Mouse (Mus musculus): ENCODE results near the gene Atg16l1. TPM values are rescaled to one million over a fixed set of nuclear protein-coding genes. Genes with fewer than 3 reads are reported as not detected.
A peak's percentile ranks its signal among the peaks of the same experiment; 100 is the strongest.

Gene Atg16l1
- 65.4 and 74.5 TPM in 2 replicates for polyA plus RNA-seq (2015; fragmentation: Nextera tagmentation; extraction: Ambion mirVana)

DNA sequence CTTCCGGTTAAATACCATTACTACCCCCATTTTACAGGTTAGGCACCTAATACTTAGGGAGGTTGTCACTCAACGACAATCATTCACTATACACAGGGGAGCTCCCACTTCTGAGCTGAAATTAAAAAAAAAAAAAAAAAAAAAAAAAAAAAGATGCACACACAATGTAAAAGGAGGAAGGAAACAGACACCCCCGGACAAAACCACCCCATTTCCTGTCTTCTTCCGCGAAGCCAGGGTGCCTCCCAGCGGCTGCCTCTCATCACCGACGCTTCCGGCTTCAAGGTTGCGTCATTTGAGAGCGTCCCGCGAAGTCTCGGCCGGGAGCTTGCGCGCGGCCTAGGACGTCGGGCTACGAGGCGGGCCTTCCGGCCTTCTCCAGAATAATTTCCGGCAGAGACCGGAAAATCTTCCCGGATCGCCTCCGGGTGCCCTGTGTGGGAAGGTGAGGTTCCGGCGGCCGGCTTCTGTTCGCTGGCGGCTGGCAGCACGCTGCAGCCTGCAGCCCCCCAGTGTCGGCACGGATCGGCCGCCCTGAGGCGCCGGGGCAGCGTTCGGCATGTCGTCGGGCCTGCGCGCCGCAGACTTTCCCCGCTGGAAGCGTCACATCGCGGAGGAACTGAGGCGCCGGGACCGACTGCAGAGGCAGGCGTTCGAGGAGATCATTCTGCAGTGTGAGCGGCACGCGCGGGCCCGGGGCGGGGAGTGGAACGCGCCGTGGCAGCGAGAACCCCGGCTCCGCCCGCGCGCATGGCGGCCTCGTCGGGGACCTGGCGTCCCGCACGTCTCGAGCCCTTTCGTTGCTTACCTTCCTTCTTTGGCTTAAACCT lies at the start of gene Atg16l1:
Gene Atg16l1 (plus strand): TSS at position 230 of the 830 bp plus-strand sequence.
- Histone ChIP-seq H3K36me3 (peaks cover 18% of the 10 kb centered on the region), H3K9ac (replicated peaks) (peak within 1 kb of the TSS; percentile 68), H3K27ac (replicated peaks) (peak within 1 kb of the TSS; percentile 89), H3K9me3 (replicated peaks) (no peaks in the 10 kb centered on the region), H3K4me3 (replicated peaks) (peak within 1 kb of the TSS; percentile 62), H3K4me2 (peak within 1 kb of the TSS; percentile 67), H3K4me1 (peaks cover 20% of the 10 kb centered on the region), H3K27me3 (replicated peaks) (0 out of 2 replicates have a peak, but pooled peaks cover 7% of the 10 kb centered on the region)
- under 1% methylated on average over 79 of the region's 79 CpGs for WGBS
- ATAC-seq (ENCODE audit: low FRiP score): peak; percentile 99

DNA sequence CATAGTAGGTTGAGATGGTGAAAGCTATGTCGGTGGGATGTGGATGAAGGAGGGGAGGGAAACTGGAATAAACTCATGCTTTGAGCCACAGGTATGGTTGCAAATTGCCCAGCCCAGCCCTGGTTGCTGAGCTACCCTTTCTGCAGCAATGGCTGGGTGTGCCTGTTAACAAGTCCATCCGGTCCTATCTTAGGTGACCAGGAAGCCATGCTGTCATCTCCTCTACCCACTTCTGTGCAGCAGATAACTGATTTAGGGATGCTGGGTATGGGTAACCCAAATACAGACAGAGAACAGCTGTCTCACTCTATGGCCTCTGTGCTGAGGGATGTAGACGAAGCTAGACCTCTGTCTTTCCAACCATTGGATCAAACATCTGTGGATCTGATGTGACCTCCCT lies 49.3 kb upstream of the Atg16l1 start:
- Histone ChIP-seq H3K36me3 (no peaks in the 10 kb centered on the region), H3K4me3 (replicated peaks) (no peak overlapping the region), H3K27ac (replicated peaks) (no peak overlapping the region), H3K9me3 (replicated peaks) (no peaks in the 10 kb centered on the region), H3K4me2 (no peak overlapping the region), H3K4me1 (no peaks in the 10 kb centered on the region), H3K27me3 (replicated peaks) (no peaks in the 10 kb centered on the region), H3K9ac (replicated peaks) (no peak overlapping the region)
- ATAC-seq (ENCODE audit: low FRiP score): no peak
- WGBS: 94% methylated on average over 3 of the region's 3 CpGs

DNA sequence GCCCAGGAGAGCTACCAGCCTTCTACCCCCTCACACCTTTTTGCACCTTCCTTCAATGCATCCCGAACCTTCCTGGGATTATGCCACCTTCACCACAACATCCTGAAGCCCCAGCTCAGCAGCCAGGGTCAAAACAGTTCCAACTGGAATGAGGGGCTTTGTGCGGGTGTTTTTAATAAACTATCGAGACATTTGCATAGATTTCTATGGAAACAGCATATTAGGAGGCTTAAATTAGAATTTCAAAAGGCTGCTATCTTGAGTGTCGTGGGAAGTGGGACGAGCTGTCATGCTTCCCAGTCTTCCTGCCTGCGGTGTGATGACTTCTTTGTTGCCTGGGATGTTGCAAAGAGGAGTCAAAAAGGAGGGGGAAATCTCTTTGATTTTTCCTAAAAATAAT lies 46.6 kb upstream of the Atg16l1 start:
- WGBS: 52% methylated on average over 6 of the region's 6 CpGs
- Histone ChIP-seq H3K4me2 (no peak overlapping the region), H3K4me3 (replicated peaks) (no peak overlapping the region), H3K4me1 (no peaks in the 10 kb centered on the region), H3K27me3 (replicated peaks) (no peaks in the 10 kb centered on the region), H3K36me3 (no peaks in the 10 kb centered on the region), H3K9ac (replicated peaks) (no peak overlapping the region), H3K27ac (replicated peaks) (no peak overlapping the region), H3K9me3 (replicated peaks) (no peaks in the 10 kb centered on the region)
- no peak for ATAC-seq (ENCODE audit: low FRiP score)

DNA sequence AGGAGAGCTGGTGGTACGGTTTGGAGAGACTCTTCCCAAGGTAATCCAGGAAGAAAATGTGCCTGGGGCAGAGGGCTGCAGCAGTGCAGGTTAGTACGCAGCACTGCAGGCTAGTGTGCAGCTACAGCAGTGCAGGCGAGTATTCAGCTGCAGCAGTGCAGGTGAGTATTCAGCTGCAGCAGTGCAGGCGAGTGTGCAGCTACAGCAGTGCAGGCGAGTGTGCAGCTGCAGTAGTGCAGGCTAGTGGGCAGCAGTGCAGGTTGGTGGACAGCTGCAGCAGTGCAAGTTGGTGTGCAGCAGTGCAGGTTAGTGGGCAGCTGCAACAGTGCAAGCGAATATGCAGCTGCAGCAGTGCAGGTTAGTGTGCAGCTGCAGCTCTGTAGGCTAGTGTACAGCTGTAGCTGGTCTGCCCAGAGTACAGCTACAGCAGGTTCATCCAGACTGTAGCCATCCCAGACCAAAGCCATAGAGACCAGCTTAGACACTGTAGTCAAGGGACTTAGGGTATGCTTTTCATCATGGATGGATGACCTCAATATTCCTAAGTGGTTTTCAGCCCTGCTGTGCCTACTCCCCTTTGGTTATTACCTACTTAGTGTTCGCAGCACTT lies 45.9 kb upstream of the Atg16l1 start:
- Histone ChIP-seq H3K36me3 (no peaks in the 10 kb centered on the region), H3K4me1 (no peaks in the 10 kb centered on the region), H3K9me3 (replicated peaks) (no peaks in the 10 kb centered on the region), H3K27ac (replicated peaks) (no peak overlapping the region), H3K4me3 (replicated peaks) (no peak overlapping the region), H3K4me2 (no peak overlapping the region), H3K27me3 (replicated peaks) (no peaks in the 10 kb centered on the region), H3K9ac (replicated peaks) (no peak overlapping the region)
- 83% methylated on average over 7 of the region's 7 CpGs for WGBS
- no peak for ATAC-seq (ENCODE audit: low FRiP score)

DNA sequence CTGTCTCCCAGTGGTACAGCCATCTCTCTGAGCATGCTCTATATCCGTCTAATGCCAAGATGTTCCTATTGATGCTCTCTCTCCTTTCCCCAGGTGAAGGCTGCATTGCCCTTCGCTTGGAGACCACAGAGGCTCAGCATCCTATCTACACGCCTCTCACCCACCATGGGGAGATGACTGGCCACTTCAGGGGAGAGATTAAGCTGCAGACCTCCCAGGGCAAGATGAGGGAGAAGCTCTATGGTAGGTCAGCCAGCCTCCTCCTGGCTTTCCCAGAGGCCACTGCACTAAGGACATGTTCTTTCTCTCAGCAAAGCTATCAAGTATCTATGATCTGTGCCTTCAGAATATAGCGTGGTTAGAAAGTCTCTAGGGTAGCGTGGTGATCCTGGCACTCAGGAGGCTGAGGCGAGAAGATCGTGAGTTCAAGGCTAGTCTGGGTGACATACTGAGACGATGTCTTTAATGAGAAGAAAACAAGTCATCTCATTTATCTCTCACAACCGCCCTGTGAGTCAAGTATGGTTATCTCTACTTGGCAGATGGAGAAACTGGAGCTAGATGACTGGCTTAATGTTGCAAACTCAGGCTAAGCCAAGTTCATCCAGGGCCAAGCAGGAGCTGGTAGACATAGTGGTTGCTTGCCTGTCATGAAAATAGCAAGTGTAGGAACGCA lies 43.6 kb upstream of the Atg16l1 start:
- Histone ChIP-seq H3K4me2 (no peak overlapping the region), H3K4me1 (no peaks in the 10 kb centered on the region), H3K27me3 (replicated peaks) (no peaks in the 10 kb centered on the region), H3K4me3 (replicated peaks) (no peak overlapping the region), H3K9ac (replicated peaks) (no peak overlapping the region), H3K27ac (replicated peaks) (no peak overlapping the region), H3K36me3 (no peaks in the 10 kb centered on the region), H3K9me3 (replicated peaks) (no peaks in the 10 kb centered on the region)
- no peak for ATAC-seq (ENCODE audit: low FRiP score)
- 92% methylated on average over 10 of the region's 10 CpGs for whole genome bisulfite sequencing

DNA sequence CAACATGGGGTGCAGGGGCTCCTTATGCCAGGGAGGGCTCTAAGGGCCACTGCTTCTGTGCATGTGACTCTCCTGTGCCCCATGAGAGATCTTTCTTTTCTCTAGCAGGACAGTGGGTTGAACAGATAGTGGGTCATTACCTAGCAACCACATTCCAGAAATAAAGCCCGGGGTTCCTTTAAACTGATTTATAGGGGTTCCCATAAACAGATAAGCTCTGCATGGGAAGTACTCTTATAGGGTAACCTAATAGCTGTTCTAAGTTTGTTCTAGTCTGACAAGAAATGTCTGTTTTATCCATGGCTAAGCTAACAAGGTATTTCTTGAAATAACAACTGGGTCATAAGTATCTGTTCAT lies 43.1 kb upstream of the Atg16l1 start:
- Histone ChIP-seq H3K27ac (replicated peaks) (no peak overlapping the region), H3K4me3 (replicated peaks) (no peak overlapping the region), H3K9ac (replicated peaks) (no peak overlapping the region), H3K9me3 (replicated peaks) (no peaks in the 10 kb centered on the region), H3K4me1 (no peaks in the 10 kb centered on the region), H3K4me2 (no peak overlapping the region), H3K27me3 (replicated peaks) (no peaks in the 10 kb centered on the region), H3K36me3 (no peaks in the 10 kb centered on the region)
- WGBS: 95% methylated on average over 1 of the region's 1 CpGs
- no peak for ATAC-seq (ENCODE audit: low FRiP score)

DNA sequence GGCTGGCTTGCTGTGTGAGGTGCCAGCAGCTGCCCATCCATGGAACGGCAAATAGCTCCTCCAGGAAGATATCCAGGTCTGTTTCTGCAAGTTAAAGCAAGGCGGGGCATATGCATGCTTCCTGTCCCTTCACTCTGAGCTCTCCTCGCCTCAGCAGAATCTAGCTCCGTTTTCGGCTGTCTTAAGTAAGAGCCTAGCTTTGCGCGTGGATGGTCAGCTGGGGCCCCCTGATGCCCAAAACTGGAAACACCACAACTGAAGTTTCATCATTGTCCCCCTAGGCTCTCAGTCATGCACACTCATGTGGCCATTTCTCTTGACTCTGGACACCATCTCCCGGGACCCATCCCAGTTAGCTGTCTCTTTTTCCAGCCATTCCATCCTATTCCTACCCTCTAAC lies 34.3 kb upstream of the Atg16l1 start:
- Histone ChIP-seq H3K27ac (replicated peaks) (no peak overlapping the region), H3K36me3 (no peaks in the 10 kb centered on the region), H3K9me3 (replicated peaks) (no peaks in the 10 kb centered on the region), H3K4me2 (no peak overlapping the region), H3K27me3 (replicated peaks) (no peaks in the 10 kb centered on the region; the same call in 1 of the 2 replicates), H3K4me3 (replicated peaks) (no peak overlapping the region), H3K4me1 (no peaks in the 10 kb centered on the region), H3K9ac (replicated peaks) (no peak overlapping the region)
- ATAC-seq (ENCODE audit: low FRiP score): peak; percentile 80
- WGBS: 40% methylated on average over 8 of the region's 8 CpGs

DNA sequence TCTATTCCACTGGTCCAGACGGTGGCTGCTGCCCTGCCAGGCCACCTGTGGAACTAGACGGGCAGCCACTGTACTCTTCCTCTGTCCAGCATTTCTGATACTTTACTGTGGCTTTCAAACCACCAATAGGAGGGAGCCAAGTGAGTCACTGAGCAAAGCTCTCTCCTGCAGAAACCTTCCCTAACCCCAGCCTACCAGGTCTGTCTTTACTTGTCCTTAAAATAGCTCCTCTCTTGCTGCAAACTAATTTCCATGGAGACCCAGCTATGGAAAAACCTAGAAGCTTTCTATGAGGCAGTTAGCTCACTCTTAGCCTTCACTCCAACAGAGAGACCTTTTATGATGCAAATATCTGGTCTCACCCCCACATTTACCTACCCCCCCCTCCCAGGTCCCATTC lies 33.6 kb upstream of the Atg16l1 start:
- no peaks in the 10 kb centered on the region; the same call in 1 of the 2 replicates for H3K27me3 ChIP-seq (replicated peaks)
- WGBS: 68% methylated on average over 2 of the region's 2 CpGs
- no peaks in the 10 kb centered on the region for H3K9me3 ChIP-seq (replicated peaks)
- ATAC-seq (ENCODE audit: low FRiP score): no peak
- H3K9ac ChIP-seq (replicated peaks): no peak overlapping the region
- H3K4me3 ChIP-seq (replicated peaks): no peak overlapping the region
- H3K4me1 ChIP-seq: no peaks in the 10 kb centered on the region
- no peak overlapping the region for H3K4me2 ChIP-seq
- no peak overlapping the region for H3K27ac ChIP-seq (replicated peaks)
- H3K36me3 ChIP-seq: no peaks in the 10 kb centered on the region

DNA sequence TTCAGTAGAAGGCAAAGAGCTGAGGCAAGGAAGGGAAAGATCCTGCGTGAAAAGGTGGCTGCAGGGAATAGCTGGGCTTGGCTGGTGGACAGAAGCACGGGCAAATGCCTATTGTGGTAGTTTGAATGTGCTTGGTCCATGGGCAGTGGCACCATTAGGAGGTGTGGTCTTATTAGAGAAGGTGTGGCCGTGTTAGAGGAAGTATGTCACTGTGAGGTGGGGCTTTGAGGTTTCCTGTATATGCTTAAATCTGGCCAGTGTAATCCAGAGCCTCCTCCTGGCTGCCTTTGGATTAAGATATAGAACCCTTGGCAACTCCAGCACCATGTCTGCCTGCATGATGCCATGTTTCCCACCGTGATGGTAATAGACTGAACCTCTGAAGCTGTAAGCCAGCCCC lies 32.3 kb upstream of the Atg16l1 start:
- Histone ChIP-seq H3K4me1 (no peaks in the 10 kb centered on the region), H3K36me3 (no peaks in the 10 kb centered on the region), H3K4me3 (replicated peaks) (no peak overlapping the region), H3K27ac (replicated peaks) (no peak overlapping the region), H3K4me2 (no peak overlapping the region), H3K27me3 (replicated peaks) (no peaks in the 10 kb centered on the region; the same call in 1 of the 2 replicates), H3K9me3 (replicated peaks) (no peaks in the 10 kb centered on the region), H3K9ac (replicated peaks) (no peak overlapping the region)
- 75% methylated on average over 4 of the region's 4 CpGs for WGBS
- ATAC-seq (ENCODE audit: low FRiP score): no peak

DNA sequence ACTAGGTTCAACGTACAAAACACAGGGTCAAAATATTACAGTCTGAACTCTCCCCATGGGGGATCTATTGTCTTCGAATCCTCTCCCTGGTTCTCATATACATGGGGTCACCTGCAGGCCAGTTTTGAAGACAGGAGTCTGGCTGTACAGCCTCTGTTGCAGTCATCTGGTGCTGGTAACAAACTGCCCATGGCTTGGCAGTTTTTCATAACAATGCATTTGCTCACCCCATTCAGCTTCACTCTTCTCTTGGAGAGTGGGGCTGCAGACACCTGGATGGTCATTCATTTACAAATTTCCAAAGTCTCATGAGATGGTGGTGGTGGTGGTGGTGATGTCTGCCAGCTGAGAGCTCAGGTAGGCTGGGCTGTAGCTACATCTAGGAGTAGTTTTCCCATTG lies 26.6 kb upstream of the Atg16l1 start:
- no peaks in the 10 kb centered on the region for H3K36me3 ChIP-seq
- no peaks in the 10 kb centered on the region for H3K9me3 ChIP-seq (replicated peaks)
- H3K4me2 ChIP-seq: no peak overlapping the region
- H3K27me3 ChIP-seq (replicated peaks): no peaks in the 10 kb centered on the region
- H3K27ac ChIP-seq (replicated peaks): no peak overlapping the region
- H3K4me3 ChIP-seq (replicated peaks): no peak overlapping the region
- no peak overlapping the region for H3K9ac ChIP-seq (replicated peaks)
- WGBS: 78% methylated on average over 2 of the region's 2 CpGs
- ATAC-seq (ENCODE audit: low FRiP score): no peak
- no peaks in the 10 kb centered on the region for H3K4me1 ChIP-seq

DNA sequence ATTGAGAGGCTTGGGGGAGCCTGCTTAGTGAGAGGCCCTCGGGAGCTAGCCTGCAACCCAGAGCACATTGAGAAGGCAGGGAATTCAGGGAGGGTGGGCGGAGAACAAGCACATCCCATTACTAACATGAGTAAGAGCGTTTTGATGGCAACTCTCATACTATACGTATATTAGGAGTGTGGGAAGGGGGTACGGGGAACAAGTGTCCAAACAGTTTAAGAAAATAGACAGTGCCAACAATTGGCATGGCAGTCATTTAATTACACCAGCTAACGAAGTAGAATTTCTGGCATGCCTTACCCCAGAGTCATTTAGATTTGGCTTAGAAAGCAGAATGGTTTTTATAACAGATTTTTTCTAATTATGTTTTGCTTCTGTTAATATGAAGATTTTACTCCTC lies 25.8 kb upstream of the Atg16l1 start:
- Histone ChIP-seq H3K9me3 (replicated peaks) (no peaks in the 10 kb centered on the region), H3K27ac (replicated peaks) (no peak overlapping the region), H3K4me1 (no peaks in the 10 kb centered on the region), H3K9ac (replicated peaks) (no peak overlapping the region), H3K27me3 (replicated peaks) (no peaks in the 10 kb centered on the region), H3K36me3 (no peaks in the 10 kb centered on the region), H3K4me3 (replicated peaks) (no peak overlapping the region), H3K4me2 (no peak overlapping the region)
- WGBS: 86% methylated on average over 6 of the region's 6 CpGs
- no peak for ATAC-seq (ENCODE audit: low FRiP score)

DNA sequence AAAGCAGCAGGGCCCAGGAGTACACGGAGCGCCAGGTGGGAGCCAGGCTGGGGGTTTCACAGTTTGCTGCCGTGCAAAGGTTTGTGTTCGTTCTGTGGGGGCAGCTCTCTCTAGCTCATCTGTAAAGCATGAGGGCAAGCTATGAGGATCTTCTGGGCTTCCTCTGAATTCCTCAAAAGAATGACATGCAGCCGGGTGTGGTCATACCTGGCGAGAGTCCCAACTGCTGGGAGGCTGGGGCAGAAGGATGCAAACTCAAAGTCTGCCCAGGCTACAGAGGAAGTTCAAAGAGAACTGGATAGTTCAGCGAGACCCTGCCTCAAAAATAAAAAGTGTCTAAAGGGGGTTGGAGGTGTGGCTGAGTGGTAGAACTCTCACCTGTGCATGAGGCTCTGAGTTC lies 25.4 kb upstream of the Atg16l1 start:
- no peak overlapping the region for H3K9ac ChIP-seq (replicated peaks)
- H3K9me3 ChIP-seq (replicated peaks): no peaks in the 10 kb centered on the region
- H3K4me1 ChIP-seq: no peaks in the 10 kb centered on the region
- no peak overlapping the region for H3K27ac ChIP-seq (replicated peaks)
- H3K27me3 ChIP-seq (replicated peaks): no peaks in the 10 kb centered on the region
- H3K36me3 ChIP-seq: no peaks in the 10 kb centered on the region
- ATAC-seq (ENCODE audit: low FRiP score): no peak
- 90% methylated on average over 7 of the region's 7 CpGs for WGBS
- no peak overlapping the region for H3K4me3 ChIP-seq (replicated peaks)
- H3K4me2 ChIP-seq: no peak overlapping the region
